Mouse (Mus musculus) heart, postnatal 0 days (tissue): Measurements from ENCODE around the gene Shisa7. TPM values are rescaled to one million over a fixed set of nuclear protein-coding genes. Genes with fewer than 3 reads are reported as not detected.

Experiments used
- ATAC-seq: fragments of 200-750 bp; cut with Nextera tagmentation; 2 replicates; pipeline ENCODE4 v1.8.0; 2017; ENCODE audit warnings: low read depth, moderate number of reproducible peaks, moderate library complexity; ENCODE audit not compliant: insufficient read depth
- DNase-seq: peaks from one replicate; pipeline ENCODE4 v3.0.0-alpha.2; 2016; ENCODE audit warnings: low spot score
- H3K27ac ChIP-seq: fragments of 300-500 bp; sonication (generic); 2 replicates; pipeline ENCODE4 v1.5.1; 2014; ENCODE audit warnings: low read depth, mild to moderate bottlenecking
- H3K27me3 ChIP-seq: fragments of 300-500 bp; sonication (generic); 2 replicates; pipeline ENCODE4 v1.6.1; 2014; ENCODE audit warnings: low read length, mixed read lengths; ENCODE audit not compliant: control insufficient read depth, insufficient read depth
- H3K36me3 ChIP-seq: fragments of 300-500 bp; sonication (generic); replicated peaks from 2 replicates; pipeline ENCODE4 v1.6.1; 2014; ENCODE audit warnings: low read length, mixed read lengths; ENCODE audit not compliant: control insufficient read depth, insufficient read depth
- H3K4me1 ChIP-seq: fragments of 300-500 bp; sonication (generic); 2 replicates; pipeline ENCODE4 v1.6.1; 2014; ENCODE audit warnings: antibody characterized with exemption; ENCODE audit not compliant: control insufficient read depth, insufficient read depth
- H3K4me2 ChIP-seq: fragments of 300-500 bp; sonication (generic); 2 replicates; pipeline ENCODE4 v1.6.1; 2014; ENCODE audit warnings: low read depth, mild to moderate bottlenecking, low read length, moderate library complexity
- H3K4me3 ChIP-seq: fragments of 300-500 bp; sonication (generic); 2 replicates; pipeline ENCODE4 v1.5.1; 2014; ENCODE audit warnings: low read depth, low read length
- H3K9ac ChIP-seq: fragments of 300-500 bp; sonication (generic); replicated peaks from 2 replicates; pipeline ENCODE4 v1.6.1; 2014; ENCODE audit warnings: low read depth, low read length, mixed read lengths
- H3K9me3 ChIP-seq: fragments of 300-500 bp; sonication (generic); replicated peaks from 2 replicates; pipeline ENCODE4 v1.6.1; 2016; ENCODE audit warnings: low read length; ENCODE audit not compliant: control insufficient read depth
- CTCF ChIP-seq: IDR thresholded peaks from 2 replicates; pipeline ENCODE4 v1.5.1; 2016; ENCODE audit warnings: antibody characterized with exemption, control low read depth, low read depth
- EP300 ChIP-seq: IDR thresholded peaks from 2 replicates; pipeline ENCODE4 v1.6.1; 2016; ENCODE audit warnings: antibody characterized with exemption, low read depth
- WGBS: fragments of 180-500 bp; shearing (Covaris S2); extraction: QIAGEN DNeasy Blood & Tissue Kit; methylation state at CpG from one replicate; pipeline ENCODE4 v1.1.7; 2014; 5-methylcytosine and 5-hydroxymethylcytosine counted together
- polyA plus RNA-seq: library from polyadenylated mRNA; unstranded; fragments of >200 nt; fragmentation: Nextera tagmentation; extraction: Ambion mirVana; gene quantifications from 2 replicates; pipeline ENCODE4 v1.2.1, GENCODE M21; 2015
- total RNA-seq: library from RNA; depleted of rRNA; stranded (reverse); fragments of >200 nt; gene quantifications from 2 replicates; pipeline ENCODE4 v1.2.3, GENCODE M21; 2014; ENCODE audit warnings: low replicate concordance

Shisa7 gene
- total and polyA plus RNA-seq, 2 experiments from 2014 or later: not detected

DNA sequence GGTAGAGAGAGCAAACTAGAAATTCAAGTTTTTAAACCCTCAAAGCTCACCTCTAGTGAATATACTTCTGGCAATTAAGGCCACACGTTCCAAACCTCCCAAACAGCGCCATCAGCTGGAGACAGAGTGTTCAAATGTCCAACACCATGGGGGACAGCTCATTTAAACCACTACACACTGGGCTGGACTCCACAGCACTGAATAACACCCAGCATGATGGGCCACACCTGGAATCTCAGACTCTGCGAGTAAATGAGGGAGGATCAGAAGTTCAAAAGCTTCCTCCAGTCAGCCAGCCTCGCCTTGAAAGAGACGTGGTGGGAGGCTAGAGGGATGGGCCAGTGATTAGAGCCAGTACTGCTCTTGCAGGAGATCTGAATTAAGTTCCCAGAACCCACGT, 25.6 kb upstream of the Shisa7 start, which contains the start of gene Isoc2b:
Isoc2b (minus strand) TSS at position 126 of the 400 bp plus-strand sequence.
- Histone ChIP-seq H3K9ac (no peak within 1 kb of the TSS), H3K27me3 (no peaks in the 10 kb centered on the region), H3K27ac (no peak within 1 kb of the TSS), H3K4me3 (no peak within 1 kb of the TSS), H3K36me3 (no peaks in the 10 kb centered on the region), H3K4me1 (peaks cover 16% of the 10 kb centered on the region), H3K9me3 (no peaks in the 10 kb centered on the region), H3K4me2 (no peak within 1 kb of the TSS)
- 48% methylated on average over 6 of the region's 6 CpGs for WGBS
- no peak for DNase-seq
- no peak for TF ChIP-seq CTCF
- TF ChIP-seq EP300: no peak
- no peak for ATAC-seq

DNA sequence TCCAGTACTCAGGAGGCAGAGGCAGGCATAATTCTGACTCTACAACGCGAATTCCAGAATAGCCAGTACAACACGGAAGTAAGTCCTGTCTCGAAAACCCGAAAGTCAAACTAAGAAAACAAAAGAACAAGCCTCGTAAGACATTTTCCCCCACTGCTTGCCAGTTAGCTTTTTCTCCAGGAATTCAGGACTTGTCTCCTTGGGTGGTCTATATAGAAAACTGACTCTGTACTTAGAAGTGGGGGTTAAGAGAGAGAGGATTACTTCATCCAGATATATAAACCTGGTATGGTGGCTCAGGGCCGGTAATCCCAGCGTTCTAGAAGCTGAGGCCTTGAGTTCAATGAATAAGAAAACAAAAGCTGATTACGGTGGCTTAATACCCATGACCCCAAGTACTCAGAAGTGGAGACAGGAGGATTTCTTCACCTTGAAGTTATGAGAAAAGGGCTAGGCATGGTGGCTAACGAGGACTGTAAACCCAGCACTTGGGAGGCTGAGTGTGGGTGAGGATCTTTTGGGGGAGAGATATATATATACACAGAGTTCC, 22.2 kb upstream of the Shisa7 start:
- no peak for TF ChIP-seq CTCF
- TF ChIP-seq EP300: no peak
- H3K9ac ChIP-seq: peak overlapping the region; percentile 63
- H3K27me3 ChIP-seq: no peaks in the 10 kb centered on the region
- no peaks in the 10 kb centered on the region for H3K36me3 ChIP-seq
- H3K4me1 ChIP-seq: peaks cover 20% of the 10 kb centered on the region
- peak overlapping the region; percentile 58 for H3K4me3 ChIP-seq
- peak overlapping the region; percentile 86 for H3K27ac ChIP-seq
- ATAC-seq (no peak), DNase-seq (peak; percentile 14)
- no peaks in the 10 kb centered on the region for H3K9me3 ChIP-seq
- 46% methylated on average over 10 of the region's 10 CpGs for WGBS
- H3K4me2 ChIP-seq: peak overlapping the region; percentile 71

DNA sequence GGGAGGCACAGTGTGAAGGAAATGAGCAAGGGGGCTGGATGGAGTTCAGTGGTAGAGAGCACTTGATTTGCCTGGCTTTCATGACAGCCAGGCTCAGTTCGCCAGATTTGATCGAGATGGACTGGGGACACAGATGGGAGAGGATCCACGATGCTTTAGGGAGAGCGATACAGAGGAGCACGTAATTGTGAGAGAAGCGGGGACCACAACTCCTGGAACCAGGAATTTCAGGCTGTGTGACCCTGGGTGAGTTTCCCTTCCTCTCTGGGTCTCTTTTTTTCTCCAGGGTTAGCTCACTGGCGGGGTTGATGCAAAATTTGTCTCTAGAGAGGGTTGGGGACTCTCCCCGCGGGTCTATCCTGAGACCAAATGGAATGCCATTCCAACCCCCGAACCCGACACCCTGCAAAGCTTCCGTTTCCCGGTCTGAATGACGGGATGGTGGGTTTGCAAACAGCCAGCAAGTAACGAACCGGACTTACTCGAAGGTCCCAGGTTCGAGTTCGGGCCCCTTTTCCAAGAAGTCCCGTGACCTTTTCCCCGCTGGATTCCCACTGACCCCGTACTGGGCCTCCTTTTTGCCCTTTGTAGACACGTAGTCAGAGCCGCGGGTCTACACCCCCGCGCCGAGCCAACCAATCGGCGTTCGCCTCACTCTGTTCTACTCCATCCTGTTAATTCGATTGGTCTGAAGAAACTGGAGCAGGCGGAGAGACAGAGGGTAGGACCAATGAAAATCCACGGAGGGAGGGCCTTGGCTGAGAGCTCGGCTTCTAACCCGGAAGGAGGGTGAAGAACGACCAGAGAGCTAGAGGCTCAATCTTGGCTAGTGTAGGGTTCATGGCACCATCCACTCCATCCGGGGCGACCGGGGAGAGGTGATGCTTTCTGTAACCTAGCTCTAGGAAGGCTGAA, 21.3 kb upstream of the Shisa7 start:
- Histone ChIP-seq H3K9me3 (no peaks in the 10 kb centered on the region), H3K4me2 (peak overlapping the region; percentile 71), H3K4me1 (peaks cover 20% of the 10 kb centered on the region), H3K27me3 (no peaks in the 10 kb centered on the region), H3K4me3 (peak overlapping the region; percentile 58), H3K27ac (peak overlapping the region; percentile 86), H3K9ac (peak overlapping the region; percentile 63), H3K36me3 (no peaks in the 10 kb centered on the region)
- TF ChIP-seq EP300: no peak
- TF ChIP-seq CTCF: no peak
- peak; percentile 100 for ATAC-seq
- peak; percentile 98 for DNase-seq
- WGBS: 3% methylated on average over 40 of the region's 40 CpGs

DNA sequence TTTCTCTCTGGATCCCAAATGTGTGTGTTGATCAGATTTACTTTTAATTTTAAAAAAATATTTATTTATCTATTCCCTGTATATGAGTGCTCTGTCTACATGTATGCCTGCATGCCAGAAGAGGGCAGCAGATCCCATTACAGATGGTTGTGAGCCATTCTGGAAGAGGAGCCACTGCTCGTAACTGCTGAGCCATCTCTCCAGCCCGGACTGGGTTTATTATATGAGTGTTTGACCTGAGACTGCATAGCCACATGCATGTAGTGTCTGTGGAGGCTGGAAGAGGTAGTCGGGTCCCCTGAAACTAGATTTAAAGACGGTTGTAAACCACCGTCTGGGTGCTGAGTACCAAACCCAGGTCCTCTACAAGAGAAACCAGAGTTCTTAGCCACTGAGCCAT, 20.6 kb upstream of the Shisa7 start:
- Histone ChIP-seq H3K27ac (peak overlapping the region; percentile 71; the same call in 1 of the 2 replicates), H3K4me3 (peak overlapping the region; percentile 58; the same call in 1 of the 2 replicates), H3K9ac (no peak overlapping the region), H3K9me3 (no peaks in the 10 kb centered on the region), H3K36me3 (no peaks in the 10 kb centered on the region), H3K27me3 (no peaks in the 10 kb centered on the region), H3K4me2 (peak overlapping the region; percentile 71), H3K4me1 (peaks cover 20% of the 10 kb centered on the region)
- WGBS: 59% methylated on average over 5 of the region's 5 CpGs
- DNase-seq: peak; percentile 42
- TF ChIP-seq CTCF (peak; percentile 57), EP300 (no peak)
- no peak for ATAC-seq

DNA sequence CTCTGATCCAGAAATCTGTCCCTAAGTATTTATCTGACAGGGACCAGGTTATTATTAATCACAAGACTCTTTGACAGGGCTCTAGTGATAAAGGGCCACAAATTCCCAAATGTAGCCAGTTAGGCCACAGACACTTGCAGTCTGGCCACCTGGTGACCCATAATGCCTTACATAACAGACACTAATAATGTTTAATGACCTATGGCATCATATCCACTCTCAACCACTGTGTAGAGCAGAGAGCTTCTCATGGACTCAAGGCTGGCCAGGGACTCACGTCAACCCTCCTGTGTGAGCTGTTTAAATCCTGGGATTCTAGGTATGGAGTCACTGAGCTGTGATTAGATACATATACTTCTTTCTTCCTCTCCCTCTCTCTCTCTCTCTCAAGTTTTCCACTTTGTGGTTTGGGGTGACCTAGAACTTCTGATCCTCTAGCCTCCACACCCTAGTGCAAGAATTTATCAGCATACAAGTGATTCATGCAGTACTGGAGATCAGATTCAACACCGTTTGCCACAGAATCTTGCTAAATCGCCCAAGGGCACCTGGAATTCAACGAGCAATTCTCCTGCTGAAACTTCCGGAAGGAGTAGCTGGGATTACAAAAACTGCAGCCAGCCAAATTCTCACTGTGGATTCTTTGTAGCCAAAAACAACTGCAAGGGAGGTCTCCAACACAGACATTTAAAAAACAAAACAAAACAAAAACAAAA, 19.8 kb upstream of the Shisa7 start:
- TF ChIP-seq EP300 (no peak), CTCF (no peak)
- H3K9ac ChIP-seq: no peak overlapping the region
- DNase-seq (no peak), ATAC-seq (no peak)
- no peaks in the 10 kb centered on the region for H3K36me3 ChIP-seq
- H3K27me3 ChIP-seq: no peaks in the 10 kb centered on the region
- no peaks in the 10 kb centered on the region for H3K9me3 ChIP-seq
- H3K4me3 ChIP-seq: no peak overlapping the region
- H3K27ac ChIP-seq: peak overlapping the region; percentile 59; the same call in 1 of the 2 replicates
- H3K4me1 ChIP-seq: peaks cover 20% of the 10 kb centered on the region
- H3K4me2 ChIP-seq: no peak overlapping the region
- WGBS: 84% methylated on average over 5 of the region's 5 CpGs
